Mouse (Mus musculus): ENCODE results near the gene Fmo3.

Fmo3 gene

DNA sequence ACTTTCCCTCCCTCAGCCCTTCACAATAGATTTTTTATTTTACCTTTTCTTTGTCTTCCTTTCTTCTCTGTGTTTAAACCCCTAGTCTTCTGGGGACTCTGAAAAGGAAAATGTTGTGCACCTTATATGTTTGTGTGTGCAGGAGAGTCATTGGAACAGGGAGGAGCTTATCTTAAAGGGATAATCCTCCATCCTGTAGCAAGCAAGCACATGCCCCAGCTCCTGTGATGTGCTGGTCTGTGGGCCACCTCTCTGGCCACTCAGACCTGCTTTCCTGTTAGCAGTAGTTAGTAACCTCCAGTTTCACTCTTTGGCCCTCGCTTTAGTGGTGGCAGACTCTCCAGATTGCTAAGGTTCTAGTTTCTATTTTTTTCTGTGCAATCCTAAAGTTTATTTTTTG, at the start of gene Fmo3:
TSS of gene Fmo3 (minus strand) at position 101 of the 400 bp plus-strand sequence.
- no peak for TF ChIP-seq GATA4 (IDR thresholded peaks at IDR 0.05; ENCODE audit: insufficient replicate concordance, low read length)

DNA sequence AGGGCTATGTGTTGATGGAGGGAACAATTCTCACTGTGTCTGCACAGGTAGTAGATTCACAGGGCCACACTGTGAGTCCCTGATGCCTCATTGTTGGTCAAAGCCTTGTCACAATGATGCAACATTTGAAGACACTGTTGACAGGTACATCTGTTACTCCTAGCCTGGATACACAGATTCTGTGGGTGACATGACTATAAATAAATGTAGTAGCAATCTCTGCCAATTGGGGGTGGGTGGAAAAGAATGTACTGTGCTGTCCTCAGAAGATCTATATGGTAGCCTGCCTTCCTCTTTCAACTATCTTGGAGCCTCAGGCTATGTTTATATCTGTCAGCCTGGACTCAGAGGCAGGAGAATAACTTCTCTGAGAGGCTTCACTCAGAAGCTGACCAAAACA, 38.7 kb upstream of the Fmo3 start:
- no peak for TF ChIP-seq GATA4 (IDR thresholded peaks at IDR 0.05; ENCODE audit: insufficient replicate concordance, low read length)

GRCm38 (mm10) chr1:163009220-163009619, 24.9 kb upstream of the Fmo3 start:
- TF ChIP-seq GATA4 (IDR thresholded peaks at IDR 0.05; ENCODE audit: insufficient replicate concordance, low read length) = no peak

- TF ChIP-seq GATA4 (IDR thresholded peaks at IDR 0.05; ENCODE audit: insufficient replicate concordance, low read length) = no peak
Observed at GRCm38 (mm10) chr1:163003496-163003895, 19.2 kb upstream of the Fmo3 start.

GRCm38 (mm10) chr1:163001271-163001829, 17.0 kb upstream of the Fmo3 start:
- no peak for TF ChIP-seq GATA4 (IDR thresholded peaks at IDR 0.05; ENCODE audit: insufficient replicate concordance, low read length)

GRCm38 (mm10) chr1:162987546-162987945, 3.2 kb upstream of the Fmo3 start:
- TF ChIP-seq GATA4 (IDR thresholded peaks at IDR 0.05; ENCODE audit: insufficient replicate concordance, low read length) = peak; percentile 69; the same call in 1 of the 2 replicates

- TF ChIP-seq GATA4 (IDR thresholded peaks at IDR 0.05; ENCODE audit: insufficient replicate concordance, low read length) = no peak
Observed at GRCm38 (mm10) chr1:162986777-162987176, 2.4 kb upstream of the Fmo3 start.

GRCm38 (mm10) chr1:162986121-162986748, 1.9 kb upstream of the Fmo3 start:
- peak; percentile 33; the same call in 1 of the 2 replicates for TF ChIP-seq GATA4 (IDR thresholded peaks at IDR 0.05; ENCODE audit: insufficient replicate concordance, low read length)

- no peak for TF ChIP-seq GATA4 (IDR thresholded peaks at IDR 0.05; ENCODE audit: insufficient replicate concordance, low read length)
Observed at GRCm38 (mm10) chr1:162963556-162963955, 20.8 kb downstream of the Fmo3 start.

- TF ChIP-seq GATA4 (IDR thresholded peaks at IDR 0.05; ENCODE audit: insufficient replicate concordance, low read length) = no peak
Observed at GRCm38 (mm10) chr1:162957422-162957821, 26.9 kb downstream of the Fmo3 start.

DNA sequence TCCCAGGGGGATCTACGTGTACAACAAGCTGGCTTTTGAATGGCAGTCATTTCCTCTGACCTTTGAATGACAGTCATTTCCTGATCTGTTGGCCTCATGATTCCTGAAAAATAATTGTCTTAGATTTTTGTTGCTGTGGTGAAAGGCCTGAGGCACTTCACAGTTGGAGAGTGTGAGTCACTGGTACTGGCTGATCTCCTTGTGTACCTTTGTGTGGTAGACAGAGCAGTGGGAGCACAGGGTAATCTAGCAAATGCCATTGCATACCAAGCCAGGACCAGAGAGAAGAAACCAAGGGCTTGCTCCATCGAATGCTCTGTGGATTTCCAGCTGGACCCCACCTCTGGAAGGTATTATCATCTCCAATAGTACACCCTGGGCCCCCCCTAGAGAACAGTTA, 31.2 kb downstream of the Fmo3 start:
- TF ChIP-seq GATA4 (IDR thresholded peaks at IDR 0.05; ENCODE audit: insufficient replicate concordance, low read length) = no peak

DNA sequence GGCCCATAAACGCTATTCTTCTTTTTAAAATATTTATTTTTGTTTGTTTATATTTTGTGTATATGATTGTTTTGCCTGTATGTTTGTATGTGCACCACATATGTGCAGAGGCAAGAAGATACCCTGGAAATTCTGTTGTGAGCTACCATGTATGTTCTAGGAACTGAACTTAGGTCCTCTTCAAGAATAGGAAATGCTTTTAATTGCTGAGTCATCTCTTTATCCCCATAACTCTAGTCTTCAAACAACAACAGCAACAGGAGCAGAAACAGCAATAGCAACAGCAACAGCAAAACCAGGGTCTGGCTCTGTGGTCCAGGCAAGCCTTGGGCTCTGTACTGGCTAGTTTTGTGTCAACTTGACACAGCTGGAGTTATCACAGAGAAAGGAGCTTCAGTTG, 34.6 kb downstream of the Fmo3 start:
- TF ChIP-seq GATA4 (IDR thresholded peaks at IDR 0.05; ENCODE audit: insufficient replicate concordance, low read length) = no peak

- no peak for TF ChIP-seq GATA4 (IDR thresholded peaks at IDR 0.05; ENCODE audit: insufficient replicate concordance, low read length)
Observed at GRCm38 (mm10) chr1:162947934-162948333, 36.4 kb downstream of the Fmo3 start.

- TF ChIP-seq GATA4 (IDR thresholded peaks at IDR 0.05; ENCODE audit: insufficient replicate concordance, low read length) = no peak
Observed at GRCm38 (mm10) chr1:162946837-162947558, 37.3 kb downstream of the Fmo3 start.

- TF ChIP-seq GATA4 (IDR thresholded peaks at IDR 0.05; ENCODE audit: insufficient replicate concordance, low read length) = no peak
Observed at GRCm38 (mm10) chr1:162943700-162944099, 40.6 kb downstream of the Fmo3 start.

GRCm38 (mm10) chr1:162938696-162939351, 45.5 kb downstream of the Fmo3 start:
- peak; percentile 24; the same call in 1 of the 2 replicates for TF ChIP-seq GATA4 (IDR thresholded peaks at IDR 0.05; ENCODE audit: insufficient replicate concordance, low read length)

All from liver, adult (tissue).